Mouse (Mus musculus) erythroblast, adult 5-6 weeks (primary cell): Measurements from ENCODE around the gene Rpn2. TPM values are rescaled to one million over a fixed set of nuclear protein-coding genes. Genes with fewer than 3 reads are reported as not detected.

Experiments used
- ATAC-seq: replicated peaks from 2 replicates; pipeline ENCODE4 v1.8.0; 2016; ENCODE audit warnings: moderate number of reproducible peaks, mild to moderate bottlenecking, moderate TSS enrichment, inconsistent platforms; ENCODE audit not compliant: poor library complexity, low FRiP score, severe bottlenecking
- total RNA-seq, 2 experiments: library from RNA; stranded (forward) in 1 of 2; stranded (reverse) in 1 of 2; fragments of 150-400 nt in 1 of 2; fragments of 200-764, 138-1000 nt in 1 of 2; gene quantifications; 2 replicates each; pipeline versions ENCODE4 v1.2.3 to v1.2.4; 2015 to 2017; ENCODE audit warnings: low replicate concordance in 2 of 2

Gene Rpn2
- total RNA-seq, 2 experiments from 2014 or later, result 53.3 to 67.8 TPM

GRCm38 (mm10) chr2:157308273-157308917 lies 29.6 kb downstream of the Rpn2 start:
- ATAC-seq, result no peak

GRCm38 (mm10) chr2:157309611-157310010 lies 30.8 kb downstream of the Rpn2 start:
- ATAC-seq, result no peak

GRCm38 (mm10) chr2:157310963-157311637 lies 32.3 kb downstream of the Rpn2 start:
- ATAC-seq, result no peak

GRCm38 (mm10) chr2:157313718-157314117 lies 34.9 kb downstream of the Rpn2 start:
- no peak for ATAC-seq

GRCm38 (mm10) chr2:157314310-157314709 lies 35.5 kb downstream of the Rpn2 start:
- ATAC-seq, result no peak

GRCm38 (mm10) chr2:157315486-157315885 lies 36.7 kb downstream of the Rpn2 start:
- ATAC-seq, result no peak

GRCm38 (mm10) chr2:157316358-157316933 lies 37.6 kb downstream of the Rpn2 start:
- no peak for ATAC-seq

GRCm38 (mm10) chr2:157317220-157317619 lies 38.4 kb downstream of the Rpn2 start:
- no peak for ATAC-seq

- ATAC-seq, result no peak
Observed at GRCm38 (mm10) chr2:157320135-157320534, 41.3 kb downstream of the Rpn2 start.

GRCm38 (mm10) chr2:157320886-157321285 lies 42.1 kb downstream of the Rpn2 start:
- ATAC-seq, result no peak

- no peak for ATAC-seq
Observed at GRCm38 (mm10) chr2:157322029-157322766, 43.4 kb downstream of the Rpn2 start.

GRCm38 (mm10) chr2:157325238-157325637 lies 46.4 kb downstream of the Rpn2 start:
- ATAC-seq, result no peak

- ATAC-seq, result no peak
Observed at GRCm38 (mm10) chr2:157328106-157328505, 49.3 kb downstream of the Rpn2 start.

- ATAC-seq, result no peak
Observed at GRCm38 (mm10) chr2:157328570-157328969, 49.8 kb downstream of the Rpn2 start.

- no peak for ATAC-seq
Observed at GRCm38 (mm10) chr2:157332059-157332458, 53.2 kb downstream of the Rpn2 start.

GRCm38 (mm10) chr2:157338663-157339062 lies 59.8 kb downstream of the Rpn2 start:
- ATAC-seq, result peak; percentile 62

- ATAC-seq, result no peak
Observed at GRCm38 (mm10) chr2:157339532-157339931, 60.7 kb downstream of the Rpn2 start.

GRCm38 (mm10) chr2:157340221-157340741 lies 61.5 kb downstream of the Rpn2 start:
- no peak for ATAC-seq

- peak; percentile 59; the same call in 1 of the 2 replicates for ATAC-seq
Observed at GRCm38 (mm10) chr2:157341554-157342270, 62.9 kb downstream of the Rpn2 start.
